Mouse (Mus musculus) hindbrain, embryonic 11.5 days (tissue): ENCODE results near the gene Cuzd1. TPM values are rescaled to one million over a fixed set of nuclear protein-coding genes. Genes with fewer than 3 reads are reported as not detected.
A peak's percentile ranks its signal among the peaks of the same experiment; 100 is the strongest.

Source experiments
- ATAC-seq: fragments of 200-750 bp; cut with Nextera tagmentation; 2 replicates; pipeline ENCODE4 v1.8.0; 2017; ENCODE audit warnings: mild to moderate bottlenecking, moderate TSS enrichment, moderate library complexity; ENCODE audit not compliant: low FRiP score
- DNase-seq: peaks from one replicate; pipeline ENCODE4 v3.0.0-alpha.2; 2015; ENCODE audit warnings: low spot score
- H3K27ac ChIP-seq: fragments of 300-500 bp; sonication (generic); 2 replicates; pipeline ENCODE4 v1.5.1; 2014; ENCODE audit warnings: mild to moderate bottlenecking, low read depth, low read length
- H3K27me3 ChIP-seq: fragments of 300-500 bp; sonication (generic); 2 replicates; pipeline ENCODE4 v1.6.1; 2014; ENCODE audit warnings: mild to moderate bottlenecking, low read length, moderate library complexity, mixed read lengths; ENCODE audit not compliant: control insufficient read depth, insufficient read depth
- H3K36me3 ChIP-seq: fragments of 300-500 bp; sonication (generic); 2 replicates; pipeline ENCODE4 v1.6.1; 2014; ENCODE audit warnings: mild to moderate bottlenecking, low read length, moderate library complexity, mixed read lengths; ENCODE audit not compliant: control insufficient read depth, insufficient read depth
- H3K4me1 ChIP-seq: fragments of 300-500 bp; sonication (generic); replicated peaks from 2 replicates; pipeline ENCODE4 v1.6.1; 2014; ENCODE audit warnings: low read length, mixed read lengths; ENCODE audit not compliant: control insufficient read depth, insufficient read depth
- H3K4me2 ChIP-seq: fragments of 300-500 bp; sonication (generic); replicated peaks from 2 replicates; pipeline ENCODE4 v1.6.1; 2014; ENCODE audit warnings: mild to moderate bottlenecking, low read depth, low read length
- H3K4me3 ChIP-seq: fragments of 300-500 bp; sonication (generic); 2 replicates; pipeline ENCODE4 v1.5.1; 2014; ENCODE audit warnings: low read depth, low read length
- H3K9ac ChIP-seq: fragments of 300-500 bp; sonication (generic); 2 replicates; pipeline ENCODE4 v1.6.1; 2014; ENCODE audit warnings: low read depth, low read length
- H3K9me3 ChIP-seq: fragments of 300-500 bp; sonication (generic); 2 replicates; pipeline ENCODE4 v1.6.1; 2016; ENCODE audit warnings: low read length; ENCODE audit not compliant: control insufficient read depth
- WGBS: fragments of 180-500 bp; shearing (Covaris S2); extraction: QIAGEN DNeasy Blood & Tissue Kit; methylation state at CpG from one replicate; pipeline ENCODE4 v1.1.7; 2014; 5-methylcytosine and 5-hydroxymethylcytosine counted together
- polyA plus RNA-seq: library from polyadenylated mRNA; unstranded; fragments of >200 nt; fragmentation: Nextera tagmentation; extraction: Ambion mirVana; gene quantifications from 2 replicates; pipeline ENCODE4 v1.2.1, GENCODE M21; 2014

The Cuzd1 gene
- polyA plus RNA-seq, 1 experiment from 2014 or later, result not detected

DNA sequence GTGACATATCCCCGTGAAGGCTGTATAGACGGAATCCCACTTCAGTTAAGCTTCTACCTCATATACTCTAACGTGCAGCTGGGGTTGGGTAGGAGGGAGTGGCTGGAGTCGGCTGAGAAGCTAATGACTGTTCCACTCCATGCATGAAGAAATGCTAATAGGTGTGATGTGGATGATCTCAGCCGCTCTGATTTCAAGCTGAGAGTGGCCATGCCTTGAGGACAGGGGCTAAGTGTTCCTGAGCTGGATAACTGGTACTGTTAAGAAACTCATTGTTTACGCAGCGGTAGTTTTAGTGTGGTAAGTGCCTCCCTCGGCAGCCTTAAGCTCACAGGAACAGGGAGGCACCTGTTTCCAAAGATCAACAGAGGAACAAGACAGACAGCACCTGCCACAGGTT lies 18.8 kb downstream of the Cuzd1 start:
- DNase-seq, result no peak
- Histone ChIP-seq H3K27me3 (no peaks in the 10 kb centered on the region), H3K4me2 (no peak overlapping the region), H3K4me1 (no peaks in the 10 kb centered on the region), H3K27ac (no peak overlapping the region), H3K36me3 (no peaks in the 10 kb centered on the region), H3K4me3 (no peak overlapping the region), H3K9me3 (no peaks in the 10 kb centered on the region), H3K9ac (no peak overlapping the region)
- ATAC-seq, result no peak
- 89% methylated on average over 8 of the region's 8 CpGs for WGBS

DNA sequence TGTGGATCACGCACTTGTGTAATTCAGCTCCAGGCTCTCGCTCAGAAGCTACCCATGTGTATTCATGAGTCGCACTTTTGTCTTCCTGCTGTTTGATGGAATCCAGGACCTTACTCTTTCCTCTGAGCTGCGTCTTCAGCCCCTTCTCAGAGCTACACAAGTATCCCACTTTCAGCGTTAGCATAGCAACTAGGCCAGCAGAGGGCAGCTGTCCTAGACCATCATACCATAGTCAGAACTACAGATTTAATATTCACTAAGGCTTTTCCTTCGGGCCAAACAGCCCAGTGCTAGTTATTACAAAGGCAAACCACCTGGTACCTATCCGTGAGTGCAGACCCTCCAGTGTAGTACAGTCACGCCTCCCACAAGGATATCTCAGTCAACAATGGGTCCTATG lies 24.9 kb downstream of the Cuzd1 start:
- 75% methylated on average over 8 of the region's 8 CpGs for WGBS
- ATAC-seq (no peak), DNase-seq (peak; percentile 5)
- Histone ChIP-seq H3K9ac (no peak overlapping the region), H3K9me3 (no peaks in the 10 kb centered on the region), H3K4me1 (no peaks in the 10 kb centered on the region), H3K27ac (no peak overlapping the region), H3K4me3 (no peak overlapping the region), H3K27me3 (no peaks in the 10 kb centered on the region), H3K4me2 (no peak overlapping the region), H3K36me3 (no peaks in the 10 kb centered on the region)

DNA sequence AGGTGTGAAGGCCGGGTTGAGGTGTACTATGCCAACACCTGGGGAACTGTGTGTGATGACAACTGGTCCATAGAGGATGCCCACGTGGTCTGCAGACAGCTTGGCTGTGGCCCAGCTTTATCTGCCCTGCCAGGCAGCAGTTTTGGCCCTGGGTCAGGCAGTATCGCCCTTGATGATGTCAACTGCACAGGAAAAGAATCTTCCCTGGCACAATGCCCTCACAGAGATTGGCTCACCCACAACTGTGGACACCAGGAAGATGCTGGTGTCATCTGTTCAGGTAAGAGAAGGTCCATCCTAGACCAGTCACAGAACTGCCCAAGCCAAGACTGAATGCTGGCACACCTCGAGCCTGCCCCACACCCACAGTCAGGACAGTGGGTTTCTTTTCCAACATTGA lies 56.2 kb downstream of the Cuzd1 start:
- no peak overlapping the region for H3K9ac ChIP-seq
- 80% methylated on average over 4 of the region's 4 CpGs for WGBS
- ATAC-seq (no peak), DNase-seq (no peak)
- no peak overlapping the region for H3K27ac ChIP-seq
- no peak overlapping the region for H3K4me3 ChIP-seq
- H3K27me3 ChIP-seq, result no peaks in the 10 kb centered on the region
- H3K4me2 ChIP-seq, result no peak overlapping the region
- no peaks in the 10 kb centered on the region for H3K36me3 ChIP-seq
- no peaks in the 10 kb centered on the region for H3K9me3 ChIP-seq
- no peaks in the 10 kb centered on the region for H3K4me1 ChIP-seq

- Histone ChIP-seq H3K4me1 (no peaks in the 10 kb centered on the region), H3K9me3 (no peaks in the 10 kb centered on the region), H3K9ac (no peak overlapping the region), H3K36me3 (no peaks in the 10 kb centered on the region), H3K4me3 (no peak overlapping the region), H3K4me2 (no peak overlapping the region), H3K27me3 (no peaks in the 10 kb centered on the region), H3K27ac (no peak overlapping the region)
- ATAC-seq (no peak), DNase-seq (no peak)
- WGBS, result 92% methylated on average over 4 of the region's 4 CpGs
Observed at GRCm38 (mm10) chr7:131264251-131264650, 57.8 kb downstream of the Cuzd1 start.

- no peaks in the 10 kb centered on the region for H3K4me1 ChIP-seq
- WGBS, result 81% methylated on average over 6 of the region's 6 CpGs
- H3K27me3 ChIP-seq, result no peaks in the 10 kb centered on the region
Observed at GRCm38 (mm10) chr7:131260946-131261345, 61.1 kb downstream of the Cuzd1 start.

More at GRCm38 (mm10) chr7:131260946-131261345, 61.1 kb downstream of the Cuzd1 start:
- Histone ChIP-seq H3K4me3 (no peak overlapping the region), H3K4me2 (no peak overlapping the region), H3K9ac (no peak overlapping the region), H3K27ac (no peak overlapping the region), H3K36me3 (no peaks in the 10 kb centered on the region), H3K9me3 (no peaks in the 10 kb centered on the region)
- ATAC-seq, result no peak
- no peak for DNase-seq

Other genes with a start within 250 kb of the Cuzd1 start
- gene 4933402N03Rik, start 176.0 kb downstream of the Cuzd1 start, polyA plus RNA-seq, result not detected in 2 replicates
- not detected in 2 replicates for gene 5430419D17Rik, start 147.9 kb downstream of the Cuzd1 start, polyA plus RNA-seq
- gene Fam24b, start 7.2 kb upstream of the Cuzd1 start, polyA plus RNA-seq, result not detected in 2 replicates
- not detected in 2 replicates for gene Fam24a, start 11.6 kb upstream of the Cuzd1 start, polyA plus RNA-seq
- gene 2310057M21Rik, start 40.5 kb upstream of the Cuzd1 start, polyA plus RNA-seq, result 22.5 and 23.7 TPM in 2 replicates
- 59.4 and 63.3 TPM in 2 replicates for gene Pstk, start 48.8 kb upstream of the Cuzd1 start, polyA plus RNA-seq
- gene Ikzf5, start 88.2 kb upstream of the Cuzd1 start, polyA plus RNA-seq, result 25.4 and 26.6 TPM in 2 replicates
- 88.8 and 93.7 TPM in 2 replicates for gene Acadsb, start 88.3 kb upstream of the Cuzd1 start, polyA plus RNA-seq
- gene Hmx3, start 220.6 kb upstream of the Cuzd1 start, polyA plus RNA-seq, result 0.57 and 1.2 TPM in 2 replicates
- gene Hmx2, start 226.5 kb upstream of the Cuzd1 start, polyA plus RNA-seq, result 2.7 and 3.5 TPM in 2 replicates
- 271 and 278 TPM in 2 replicates for gene Bub3, start 237.9 kb upstream of the Cuzd1 start, polyA plus RNA-seq